Mouse (Mus musculus) left cerebral cortex, postnatal 14 days (tissue): ENCODE results near the gene Spem1. TPM values are rescaled to one million over a fixed set of nuclear protein-coding genes. Genes with fewer than 3 reads are reported as not detected.

Experiments
- DNase-seq, 2 experiments: peaks; one replicate each; pipeline ENCODE4 v3.0.0; 2021 to 2022; ENCODE audit warnings: low spot score in 2 of 2, mixed read lengths in 1 of 2
- intact Hi-C: fragments of 180-260 bp; cut with DNase I; formaldehyde crosslinking; loops from one replicate; pipeline ENCODE4 v1.15.1; 2025
- total RNA-seq, 2 experiments: library from RNA; stranded (reverse); gene quantifications; 2 replicates each; pipeline ENCODE4 v1.2.3; 2021

The Spem1 gene
- total RNA-seq, 2 experiments from 2014 or later, result 0.32 TPM; not detected in 1

DNA sequence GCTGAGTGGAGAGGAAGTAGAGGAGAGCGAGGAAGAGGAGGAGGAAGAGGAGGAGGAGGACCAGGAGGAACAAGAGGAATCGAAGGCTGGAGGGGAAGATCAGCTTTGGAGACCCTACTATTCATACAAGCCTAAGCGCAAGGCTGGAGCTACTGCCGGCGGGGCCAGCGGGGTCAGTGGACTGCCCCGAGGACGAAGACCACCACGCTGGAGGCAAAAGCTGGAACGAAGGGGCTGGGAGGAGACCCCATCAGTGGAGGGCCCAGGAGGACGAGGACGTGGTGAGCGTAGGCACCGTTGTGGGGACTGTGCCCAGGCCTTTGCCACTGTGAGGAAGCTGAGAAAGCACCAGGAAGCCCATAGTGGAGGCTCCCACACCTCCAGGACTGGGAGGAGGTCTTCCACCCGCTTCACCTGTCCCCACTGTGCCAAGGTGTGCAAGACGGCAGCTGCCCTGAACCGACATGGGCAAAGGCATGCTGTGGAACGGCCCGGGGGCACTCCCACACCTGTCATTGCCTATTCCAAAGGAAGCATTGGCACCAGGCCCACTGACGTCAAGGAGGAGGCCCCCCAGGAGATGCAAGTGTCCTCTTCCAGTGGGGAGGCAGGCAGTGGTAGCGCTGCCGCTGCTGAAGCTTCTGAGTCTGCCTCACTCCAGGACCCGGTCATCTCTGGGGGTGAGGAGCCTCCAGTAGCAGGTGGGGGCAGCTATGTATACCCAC lies 43.6 kb downstream of the Spem1 start:
- intact Hi-C loops, result no loop called here
- no peak for DNase-seq

DNA sequence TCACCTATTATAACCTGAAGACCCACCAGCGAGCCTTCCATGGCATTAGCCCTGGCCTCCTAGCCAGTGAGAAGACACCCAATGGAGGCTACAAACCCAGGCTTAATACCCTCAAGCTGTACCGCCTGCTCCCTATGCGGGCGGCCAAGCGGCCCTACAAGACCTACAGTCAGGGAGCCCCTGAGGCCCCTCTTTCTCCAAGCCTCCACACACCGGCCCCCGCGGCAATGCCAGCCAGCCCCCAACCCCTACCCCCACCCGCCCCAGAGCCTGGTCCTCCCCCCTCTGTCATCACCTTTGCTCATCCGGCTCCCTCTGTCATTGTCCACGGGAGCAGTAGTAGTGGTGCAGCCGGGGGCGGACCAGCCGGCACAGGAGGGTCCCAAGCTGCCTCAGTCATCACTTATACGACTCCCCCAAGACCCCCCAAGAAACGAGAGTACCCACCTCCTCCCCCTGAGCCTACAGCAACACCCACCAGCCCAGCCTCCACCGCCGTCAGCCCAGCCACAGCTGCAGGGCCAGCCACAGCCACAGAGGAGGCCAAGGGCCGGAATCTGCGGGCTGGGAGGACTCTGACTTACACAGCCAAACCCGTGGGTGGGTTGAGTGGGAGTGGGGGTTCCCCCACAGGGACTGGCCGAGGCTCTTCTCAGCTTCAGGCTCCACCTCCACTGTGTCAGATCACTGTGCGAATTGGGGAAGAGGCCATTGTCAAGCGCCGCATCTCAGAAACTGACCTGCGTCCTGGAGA lies 44.3 kb downstream of the Spem1 start:
- DNase-seq, result no peak
- intact Hi-C loops, result no loop called here

- intact Hi-C loops, result no loop called here
- DNase-seq, result no peak
These were observed 45.5 kb downstream of the Spem1 start for GRCm38 (mm10) chr11:69776488-69776887.

- no peak for DNase-seq
- intact Hi-C loops, result no loop called here
These were observed 46.3 kb downstream of the Spem1 start for GRCm38 (mm10) chr11:69775716-69776115.

DNA sequence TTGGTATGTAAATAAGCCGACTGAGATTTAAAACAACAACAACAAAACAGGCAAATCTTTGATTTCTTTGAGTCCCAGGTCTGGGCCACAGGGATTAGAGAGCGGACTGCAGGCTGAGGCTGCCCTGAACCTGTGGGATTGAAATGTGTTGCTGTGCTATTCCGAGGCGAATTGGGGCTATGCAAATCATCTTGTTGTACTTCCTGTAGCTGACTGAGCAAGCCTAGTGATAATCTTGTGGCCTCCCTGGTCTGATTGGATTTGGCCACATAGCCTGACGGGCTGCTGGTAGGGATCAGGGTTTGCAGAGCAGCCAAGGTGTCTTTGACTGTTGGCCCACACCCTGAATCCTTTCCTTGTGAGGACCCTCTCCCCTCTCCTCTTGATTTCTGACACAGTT lies 47.0 kb downstream of the Spem1 start:
- DNase-seq, result no peak
- intact Hi-C loops, result no loop called here

Other genes with a start within 250 kb of the Spem1 start
- gene Wrap53, start 241.9 kb downstream of the Spem1 start, total RNA-seq, result 1 to 10 TPM; 6.9 to 8.3 TPM
- gene Trp53, start 241.8 kb downstream of the Spem1 start, total RNA-seq, result 10 to 100 TPM; 21.2 to 21.9 TPM
- gene Atp1b2, start 216.2 kb downstream of the Spem1 start, total RNA-seq, result 100 to 1,000 TPM; 451 to 452 TPM
- not detected for gene Shbg, start 204.3 kb downstream of the Spem1 start, total RNA-seq
- 10 to 100 TPM in 1 of 2 experiments, 1 to 10 TPM in 1; 9.9 to 10.2 TPM for gene Sat2, start 200.2 kb downstream of the Spem1 start, total RNA-seq
- 100 to 1,000 TPM; 107 TPM for gene Fxr2, start 189.2 kb downstream of the Spem1 start, total RNA-seq
- gene Sox15, start 166.9 kb downstream of the Spem1 start, total RNA-seq, result not detected
- gene Mpdu1, start 159.5 kb downstream of the Spem1 start, total RNA-seq, result 10 to 100 TPM; 77.6 to 83.7 TPM
- 10 to 100 TPM; 13.5 to 13.8 TPM for gene Cd68, start 156.0 kb downstream of the Spem1 start, total RNA-seq
- 100 to 1,000 TPM; 368 to 371 TPM for gene Eif4a1, start 149.8 kb downstream of the Spem1 start, total RNA-seq
- gene Senp3, start 140.1 kb downstream of the Spem1 start, total RNA-seq, result 100 to 1,000 TPM in 1 of 2 experiments, 10 to 100 TPM in 1; 91.5 to 102 TPM
- 1 to 10 TPM; 1.7 to 2.0 TPM for gene Tnfsf13, start 136.4 kb downstream of the Spem1 start, total RNA-seq
- gene Tnfsf12, start 126.3 kb downstream of the Spem1 start, total RNA-seq, result 1 to 10 TPM; 5.8 to 7.6 TPM
- gene Tnfsfm13, start 126.1 kb downstream of the Spem1 start, total RNA-seq, result under 1 TPM; 0.81 to 0.95 TPM
- gene Polr2a, start 63.5 kb downstream of the Spem1 start, total RNA-seq, result 10 to 100 TPM; 54.3 to 54.4 TPM
- not detected for gene Slc35g3, start 60.2 kb downstream of the Spem1 start, total RNA-seq
- 10 to 100 TPM; 71.1 to 86.9 TPM for gene Zbtb4, start 56.3 kb downstream of the Spem1 start, total RNA-seq
- gene Chrnb1, start 26.2 kb downstream of the Spem1 start, total RNA-seq, result under 1 TPM; 0.76 to 0.79 TPM
- gene Fgf11, start 20.3 kb downstream of the Spem1 start, total RNA-seq, result 10 to 100 TPM; 15.4 to 20.4 TPM
- not detected for gene Tmem102, start 16.6 kb downstream of the Spem1 start, total RNA-seq
- gene Gm39566, start 6.9 kb downstream of the Spem1 start, total RNA-seq, result not detected
- not detected for gene Spem2, start 3.7 kb downstream of the Spem1 start, total RNA-seq
- 100 to 1,000 TPM; 277 to 281 TPM for gene Nlgn2, start 15.6 kb upstream of the Spem1 start, total RNA-seq
- gene Tmem256, start 16.3 kb upstream of the Spem1 start, total RNA-seq, result 100 to 1,000 TPM; 160 to 167 TPM
- 10 to 100 TPM; 19.5 to 22.3 TPM for gene Plscr3, start 24.2 kb upstream of the Spem1 start, total RNA-seq
- gene Tnk1, start 36.5 kb upstream of the Spem1 start, total RNA-seq, result not detected
- gene Tmem95, start 55.8 kb upstream of the Spem1 start, total RNA-seq, result not detected
- 1 to 10 TPM in 1 of 2 experiments, under 1 TPM in 1; 0.86 to 1.4 TPM for gene Kctd11, start 59.2 kb upstream of the Spem1 start, total RNA-seq
- not detected for gene Acap1, start 73.4 kb upstream of the Spem1 start, total RNA-seq
- under 1 TPM in 1 of 2 experiments, not detected in 1; 0.38 TPM for gene 2810408A11Rik, start 78.8 kb upstream of the Spem1 start, total RNA-seq
- 100 to 1,000 TPM; 121 to 125 TPM for gene Neurl4, start 78.9 kb upstream of the Spem1 start, total RNA-seq
- 10 to 100 TPM; 24.9 to 26.0 TPM for gene Gps2, start 91.7 kb upstream of the Spem1 start, total RNA-seq
- gene Eif5a, start 99.8 kb upstream of the Spem1 start, total RNA-seq, result 100 to 1,000 TPM; 468 to 473 TPM
- gene Ybx2, start 113.6 kb upstream of the Spem1 start, total RNA-seq, result 10 to 100 TPM in 1 of 2 experiments, 1 to 10 TPM in 1; 8.4 to 11.3 TPM
- 1 to 10 TPM; 1.9 to 2.4 TPM for gene Slc2a4, start 126.0 kb upstream of the Spem1 start, total RNA-seq
- gene Cldn7, start 142.6 kb upstream of the Spem1 start, total RNA-seq, result not detected
- 100 to 1,000 TPM; 115 TPM for gene Ctdnep1, start 159.0 kb upstream of the Spem1 start, total RNA-seq
- gene Elp5, start 160.3 kb upstream of the Spem1 start, total RNA-seq, result 100 to 1,000 TPM; 103 to 107 TPM
- gene Gabarap, start 169.0 kb upstream of the Spem1 start, total RNA-seq, result 100 to 1,000 TPM; 213 to 217 TPM
- 10 to 100 TPM; 39.2 to 40.2 TPM for gene Phf23, start 173.6 kb upstream of the Spem1 start, total RNA-seq
- 10 to 100 TPM; 27.3 to 30.0 TPM for gene Dvl2, start 178.4 kb upstream of the Spem1 start, total RNA-seq
- 10 to 100 TPM; 50.7 to 53.6 TPM for gene Acadvl, start 193.2 kb upstream of the Spem1 start, total RNA-seq
- 1,000 to 10,000 TPM in 1 of 2 experiments, 100 to 1,000 TPM in 1; 1,000 to 1,075 TPM for gene Dlg4, start 194.8 kb upstream of the Spem1 start, total RNA-seq
- gene Asgr1, start 231.9 kb upstream of the Spem1 start, total RNA-seq, result 1 to 10 TPM; 1.9 to 2.4 TPM